Mouse (Mus musculus): ENCODE measurements at regions not wholly inside any gene's neighbourhood (a gene's known extent, or its start where the extent isn't known, plus 50 kb on each side); places are given as distances from the start of the nearest gene placed in this dataset.

- no peak for ATAC-seq (ENCODE audit: insufficient number of reproducible peaks, insufficient read depth, low FRiP score, low read depth)
- Histone ChIP-seq H3K4me1 (ENCODE audit: control insufficient read depth in 2 of 2, insufficient read depth in 2 of 2, low read length in 2 of 2) (no peaks in the 10 kb centered on the region), H3K4me3 (ENCODE audit: control insufficient read depth in 1 of 2, insufficient read depth in 1 of 2, low read depth in 1 of 2, low read length in 2 of 2) (no peak overlapping the region), H3K27ac (replicated peaks in 1 of 2; ENCODE audit: control insufficient read depth in 1 of 2, insufficient read depth in 1 of 2, low read depth in 2 of 2, low read length in 2 of 2) (no peak overlapping the region), H3K9ac (ENCODE audit: low read length) (no peak overlapping the region), H3K27me3 (ENCODE audit: control insufficient read depth, insufficient read depth, low read length) (no peaks in the 10 kb centered on the region), H3K9me3 (ENCODE audit: control insufficient read depth, low read length) (no peaks in the 10 kb centered on the region), H3K36me3 (ENCODE audit: control insufficient read depth, insufficient read depth, low read length) (no peaks in the 10 kb centered on the region), H3K4me2 (ENCODE audit: low read length) (no peak overlapping the region)
- WGBS = 78% methylated on average over 6 of the region's 6 CpGs
These were observed 66.5 kb downstream of the Otx2 start for GRCm38 (mm10) chr14:48607131-48607530.

DNA sequence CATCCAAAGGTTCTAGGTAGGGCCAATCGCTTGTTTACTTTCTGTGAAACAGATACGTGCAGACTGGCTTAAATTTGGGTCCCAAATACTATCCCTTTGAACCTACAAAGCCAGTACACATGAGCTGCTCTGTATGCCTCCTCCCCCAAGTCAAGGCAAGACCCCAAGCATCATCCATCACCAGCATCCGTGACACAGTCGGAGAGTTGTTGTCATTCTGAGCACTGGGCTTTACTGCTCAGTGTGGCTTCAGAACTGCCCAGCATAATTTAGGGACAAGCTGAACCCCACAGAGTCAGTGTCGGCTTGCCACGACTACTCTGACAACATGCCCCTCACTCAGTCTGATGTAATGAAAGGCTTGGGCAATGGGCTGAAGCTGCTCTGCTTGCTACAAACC is 70.1 kb downstream of the Otx2 start:
- no peak overlapping the region for H3K4me3 ChIP-seq (ENCODE audit: control insufficient read depth in 1 of 2, insufficient read depth in 1 of 2, low read depth in 1 of 2, low read length in 2 of 2)
- no peaks in the 10 kb centered on the region for H3K27me3 ChIP-seq (ENCODE audit: control insufficient read depth, insufficient read depth, low read length)
- no peak overlapping the region for H3K4me2 ChIP-seq (ENCODE audit: low read length)
- no peaks in the 10 kb centered on the region for H3K4me1 ChIP-seq (ENCODE audit: control insufficient read depth in 2 of 2, insufficient read depth in 2 of 2, low read length in 2 of 2)
- H3K36me3 ChIP-seq (ENCODE audit: control insufficient read depth, insufficient read depth, low read length) = no peaks in the 10 kb centered on the region
- no peak for ATAC-seq (ENCODE audit: insufficient number of reproducible peaks, insufficient read depth, low FRiP score, low read depth)
- 74% methylated on average over 6 of the region's 6 CpGs for WGBS
- no peak overlapping the region for H3K9ac ChIP-seq (ENCODE audit: low read length)
- H3K27ac ChIP-seq (replicated peaks in 1 of 2; ENCODE audit: control insufficient read depth in 1 of 2, insufficient read depth in 1 of 2, low read depth in 2 of 2, low read length in 2 of 2) = no peak overlapping the region
- H3K9me3 ChIP-seq (ENCODE audit: control insufficient read depth, low read length) = no peaks in the 10 kb centered on the region

GRCm38 (mm10) chr14:48594334-48594733 is 79.3 kb downstream of the Otx2 start:
- Histone ChIP-seq H3K4me2 (ENCODE audit: low read length) (no peak overlapping the region), H3K9me3 (ENCODE audit: control insufficient read depth, low read length) (no peaks in the 10 kb centered on the region), H3K4me3 (ENCODE audit: control insufficient read depth in 1 of 2, insufficient read depth in 1 of 2, low read depth in 1 of 2, low read length in 2 of 2) (no peak overlapping the region), H3K4me1 (ENCODE audit: control insufficient read depth in 2 of 2, insufficient read depth in 2 of 2, low read length in 2 of 2) (peaks cover 10 to 12% of the 10 kb centered on the region in 2 experiments; a peak in 3 of 4 replicates), H3K27me3 (ENCODE audit: control insufficient read depth, insufficient read depth, low read length) (no peaks in the 10 kb centered on the region), H3K9ac (ENCODE audit: low read length) (no peak overlapping the region), H3K36me3 (ENCODE audit: control insufficient read depth, insufficient read depth, low read length) (no peaks in the 10 kb centered on the region), H3K27ac (replicated peaks in 1 of 2; ENCODE audit: control insufficient read depth in 1 of 2, insufficient read depth in 1 of 2, low read depth in 2 of 2, low read length in 2 of 2) (no peak overlapping the region)
- 82% methylated on average over 5 of the region's 5 CpGs for WGBS
- ATAC-seq (ENCODE audit: insufficient number of reproducible peaks, insufficient read depth, low FRiP score, low read depth) = no peak

DNA sequence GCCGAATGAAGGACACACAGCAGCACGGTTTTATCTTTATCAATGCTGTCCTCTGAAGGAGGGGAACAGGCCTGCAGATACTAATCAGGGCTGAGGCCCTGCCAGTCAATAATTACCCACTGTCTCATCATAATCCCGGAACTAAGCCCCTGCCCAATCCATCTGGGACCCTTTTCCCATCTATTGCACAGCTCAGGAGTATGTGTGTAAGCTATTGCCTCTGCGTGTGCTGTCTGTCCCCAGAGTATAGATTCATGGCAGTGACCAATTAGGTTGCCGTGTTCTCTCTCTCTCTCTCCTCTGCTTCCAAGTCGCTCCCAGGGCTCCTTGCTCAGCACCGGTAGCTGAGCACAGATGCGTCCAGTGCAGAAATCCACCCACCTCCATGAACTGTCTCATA is 80.3 kb downstream of the Otx2 start:
- H3K4me2 ChIP-seq (ENCODE audit: low read length) = no peak overlapping the region
- no peaks in the 10 kb centered on the region for H3K9me3 ChIP-seq (ENCODE audit: control insufficient read depth, low read length)
- 75% methylated on average over 8 of the region's 8 CpGs for WGBS
- no peaks in the 10 kb centered on the region for H3K27me3 ChIP-seq (ENCODE audit: control insufficient read depth, insufficient read depth, low read length)
- H3K36me3 ChIP-seq (ENCODE audit: control insufficient read depth, insufficient read depth, low read length) = no peaks in the 10 kb centered on the region
- H3K27ac ChIP-seq (replicated peaks in 1 of 2; ENCODE audit: control insufficient read depth in 1 of 2, insufficient read depth in 1 of 2, low read depth in 2 of 2, low read length in 2 of 2) = no peak overlapping the region
- H3K4me1 ChIP-seq (ENCODE audit: control insufficient read depth in 2 of 2, insufficient read depth in 2 of 2, low read length in 2 of 2) = peaks cover 10 to 12% of the 10 kb centered on the region in 2 experiments; a peak in 3 of 4 replicates
- ATAC-seq (ENCODE audit: insufficient number of reproducible peaks, insufficient read depth, low FRiP score, low read depth) = no peak
- H3K9ac ChIP-seq (ENCODE audit: low read length) = no peak overlapping the region
- no peak overlapping the region for H3K4me3 ChIP-seq (ENCODE audit: control insufficient read depth in 1 of 2, insufficient read depth in 1 of 2, low read depth in 1 of 2, low read length in 2 of 2)

- Histone ChIP-seq H3K4me2 (ENCODE audit: low read length) (no peak overlapping the region), H3K4me1 (ENCODE audit: control insufficient read depth in 2 of 2, insufficient read depth in 2 of 2, low read length in 2 of 2) (peaks cover 10 to 12% of the 10 kb centered on the region in 2 experiments; a peak in 3 of 4 replicates), H3K9me3 (ENCODE audit: control insufficient read depth, low read length) (no peaks in the 10 kb centered on the region), H3K9ac (ENCODE audit: low read length) (no peak overlapping the region), H3K36me3 (ENCODE audit: control insufficient read depth, insufficient read depth, low read length) (no peaks in the 10 kb centered on the region), H3K27me3 (ENCODE audit: control insufficient read depth, insufficient read depth, low read length) (no peaks in the 10 kb centered on the region), H3K27ac (replicated peaks in 1 of 2; ENCODE audit: control insufficient read depth in 1 of 2, insufficient read depth in 1 of 2, low read depth in 2 of 2, low read length in 2 of 2) (no peak overlapping the region), H3K4me3 (ENCODE audit: control insufficient read depth in 1 of 2, insufficient read depth in 1 of 2, low read depth in 1 of 2, low read length in 2 of 2) (no peak overlapping the region)
- no peak for ATAC-seq (ENCODE audit: insufficient number of reproducible peaks, insufficient read depth, low FRiP score, low read depth)
- WGBS = 51% methylated on average over 15 of the region's 15 CpGs
These were observed 82.0 kb downstream of the Otx2 start for GRCm38 (mm10) chr14:48591483-48592230.

GRCm38 (mm10) chr14:48590426-48590825 is 83.2 kb downstream of the Otx2 start:
- no peaks in the 10 kb centered on the region for H3K36me3 ChIP-seq (ENCODE audit: control insufficient read depth, insufficient read depth, low read length)
- H3K9ac ChIP-seq (ENCODE audit: low read length) = peak overlapping the region; percentile 60; the same call in 1 of the 2 replicates
- H3K4me3 ChIP-seq (ENCODE audit: control insufficient read depth in 1 of 2, insufficient read depth in 1 of 2, low read depth in 1 of 2, low read length in 2 of 2) = peak overlapping the region; percentile 23 to 31
- peaks cover 10 to 12% of the 10 kb centered on the region in 2 experiments; a peak in 3 of 4 replicates for H3K4me1 ChIP-seq (ENCODE audit: control insufficient read depth in 2 of 2, insufficient read depth in 2 of 2, low read length in 2 of 2)
- no peaks in the 10 kb centered on the region for H3K27me3 ChIP-seq (ENCODE audit: control insufficient read depth, insufficient read depth, low read length)
- 24% methylated on average over 14 of the region's 14 CpGs for WGBS
- H3K4me2 ChIP-seq (ENCODE audit: low read length) = peak overlapping the region; percentile 66
- ATAC-seq (ENCODE audit: insufficient number of reproducible peaks, insufficient read depth, low FRiP score, low read depth) = no peak
- no peaks in the 10 kb centered on the region for H3K9me3 ChIP-seq (ENCODE audit: control insufficient read depth, low read length)
- no peak overlapping the region; a peak in 1 of 4 replicates for H3K27ac ChIP-seq (replicated peaks in 1 of 2; ENCODE audit: control insufficient read depth in 1 of 2, insufficient read depth in 1 of 2, low read depth in 2 of 2, low read length in 2 of 2)

DNA sequence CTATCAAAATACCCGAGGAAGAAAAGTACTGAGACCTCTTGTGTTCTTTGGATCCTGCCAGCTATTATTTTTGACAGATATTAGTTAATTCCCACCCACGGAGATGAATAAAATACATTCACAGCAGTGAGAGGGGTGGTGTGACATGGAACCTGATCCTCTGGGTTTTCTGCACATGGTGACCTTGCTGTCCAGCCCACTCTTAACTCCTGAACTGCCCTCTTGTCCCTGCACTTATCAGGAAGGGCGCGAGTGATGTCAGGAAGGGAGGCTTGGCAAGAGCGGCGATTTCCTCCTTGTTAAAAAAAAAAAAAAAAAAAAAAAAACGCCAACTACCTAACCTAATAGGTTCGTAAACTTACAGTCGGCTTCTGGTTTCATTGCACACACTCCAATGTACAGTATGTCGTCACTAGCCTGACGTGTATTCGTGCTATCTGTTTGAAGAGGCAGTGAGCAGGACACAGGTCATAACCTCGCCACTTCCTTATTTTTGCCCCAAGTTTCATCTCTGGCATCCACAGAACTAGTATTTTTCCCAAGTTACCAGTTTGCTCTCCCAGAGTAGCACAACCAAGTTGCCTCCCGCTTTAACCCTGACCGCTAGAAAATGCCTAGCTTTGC is 83.8 kb downstream of the Otx2 start:
- WGBS = 20% methylated on average over 15 of the region's 15 CpGs
- no peak overlapping the region for H3K27ac ChIP-seq (replicated peaks in 1 of 2; ENCODE audit: control insufficient read depth in 1 of 2, insufficient read depth in 1 of 2, low read depth in 2 of 2, low read length in 2 of 2)
- H3K4me2 ChIP-seq (ENCODE audit: low read length) = peak overlapping the region; percentile 66
- no peak for ATAC-seq (ENCODE audit: insufficient number of reproducible peaks, insufficient read depth, low FRiP score, low read depth)
- no peaks in the 10 kb centered on the region for H3K27me3 ChIP-seq (ENCODE audit: control insufficient read depth, insufficient read depth, low read length)
- no peaks in the 10 kb centered on the region for H3K9me3 ChIP-seq (ENCODE audit: control insufficient read depth, low read length)
- H3K4me3 ChIP-seq (ENCODE audit: control insufficient read depth in 1 of 2, insufficient read depth in 1 of 2, low read depth in 1 of 2, low read length in 2 of 2) = peak overlapping the region; percentile 23 to 31
- peak overlapping the region; percentile 60 for H3K9ac ChIP-seq (ENCODE audit: low read length)
- H3K36me3 ChIP-seq (ENCODE audit: control insufficient read depth, insufficient read depth, low read length) = no peaks in the 10 kb centered on the region
- peaks cover 10 to 12% of the 10 kb centered on the region in 2 experiments; a peak in 3 of 4 replicates for H3K4me1 ChIP-seq (ENCODE audit: control insufficient read depth in 2 of 2, insufficient read depth in 2 of 2, low read length in 2 of 2)

Data from heart, embryonic 14.5 days (tissue).